Mouse (Mus musculus): ENCODE data around the gene Rbm34.
"Not testable (repeated sequence)": the region's sequence is repeated elsewhere in the genome, so short reads cannot be mapped to it uniquely, and the experiment has no call there.

Gene Rbm34

DNA sequence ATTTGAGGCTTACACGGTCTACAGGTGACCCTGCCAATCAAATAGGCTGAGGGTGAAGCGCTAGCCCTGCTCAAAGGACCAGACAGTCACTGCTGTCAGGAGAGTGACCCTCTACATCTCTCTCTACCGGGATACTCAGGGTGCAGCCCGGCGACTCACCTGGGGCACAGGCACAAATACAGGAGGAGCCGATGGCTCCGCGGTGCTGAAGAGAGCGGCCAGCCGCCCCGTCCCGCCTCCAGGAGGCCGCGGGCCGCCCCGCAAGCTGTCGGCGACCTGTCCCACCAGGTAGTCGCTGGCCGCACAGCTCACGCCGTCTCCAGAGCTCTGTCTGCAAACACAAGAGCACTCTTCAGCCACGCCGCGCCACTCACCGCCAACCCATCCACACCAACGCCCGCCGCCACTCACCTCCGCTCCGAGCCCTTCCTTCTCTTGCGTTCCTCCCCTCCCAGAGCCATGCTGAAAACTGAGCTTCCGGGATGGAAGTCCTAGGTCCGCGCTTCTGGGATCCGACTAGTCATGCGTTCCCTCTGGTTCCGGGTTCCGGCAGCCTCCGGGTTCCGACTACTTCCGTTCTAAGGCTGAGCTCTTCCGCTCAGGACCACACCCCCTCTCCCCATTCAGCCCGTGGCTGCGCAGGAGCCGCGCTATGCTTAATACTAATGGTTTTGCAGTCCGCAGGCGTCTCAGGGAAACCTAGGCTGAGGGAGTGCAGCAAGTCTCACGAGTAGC lies at the start of gene Rbm34:
TSS of gene Rbm34 (minus strand) at position 493 of the 735 bp plus-strand sequence.
- peak; percentile 90 to 94 for DNase-seq

DNA sequence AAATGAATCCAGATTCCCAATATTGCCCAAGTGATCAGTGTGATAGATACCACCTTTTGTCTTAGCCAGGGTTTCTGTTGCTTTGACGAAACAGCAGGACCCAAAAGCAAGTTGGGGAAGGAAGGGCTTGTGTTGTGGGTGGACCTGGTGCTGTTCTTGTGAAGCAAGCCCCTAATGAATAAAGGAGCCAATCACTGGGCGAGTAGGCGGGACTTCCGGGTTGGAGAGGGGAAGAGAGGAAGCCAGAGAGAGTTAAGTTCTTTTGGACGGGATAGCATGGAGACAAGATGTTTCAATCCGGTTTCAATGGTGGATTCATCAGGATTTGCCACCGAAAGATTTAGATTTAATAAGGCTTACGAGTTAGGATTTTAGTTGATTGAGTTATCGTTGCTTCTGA lies 40.8 kb upstream of the Rbm34 start:
- no peak for DNase-seq

DNA sequence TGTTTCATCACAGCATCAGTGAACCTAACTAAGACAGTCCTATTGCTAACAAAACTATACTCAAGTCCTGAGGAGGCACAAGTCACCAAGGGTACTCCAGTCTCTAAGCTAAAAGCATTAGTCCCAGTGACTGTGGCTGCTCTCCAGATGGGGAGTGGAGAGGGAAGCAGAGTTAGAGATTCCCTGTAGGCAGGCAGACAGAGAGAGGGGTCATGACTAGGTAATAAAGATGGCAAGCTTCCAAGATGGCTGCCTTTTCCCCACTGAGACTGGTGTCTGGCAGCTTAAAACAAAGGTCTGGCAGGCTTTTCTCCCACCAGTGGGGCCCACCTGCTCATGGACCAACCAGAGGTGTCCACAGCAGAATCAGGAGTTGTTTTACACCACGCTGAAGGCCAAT lies 23.6 kb upstream of the Rbm34 start:
- DNase-seq = no peak

DNA sequence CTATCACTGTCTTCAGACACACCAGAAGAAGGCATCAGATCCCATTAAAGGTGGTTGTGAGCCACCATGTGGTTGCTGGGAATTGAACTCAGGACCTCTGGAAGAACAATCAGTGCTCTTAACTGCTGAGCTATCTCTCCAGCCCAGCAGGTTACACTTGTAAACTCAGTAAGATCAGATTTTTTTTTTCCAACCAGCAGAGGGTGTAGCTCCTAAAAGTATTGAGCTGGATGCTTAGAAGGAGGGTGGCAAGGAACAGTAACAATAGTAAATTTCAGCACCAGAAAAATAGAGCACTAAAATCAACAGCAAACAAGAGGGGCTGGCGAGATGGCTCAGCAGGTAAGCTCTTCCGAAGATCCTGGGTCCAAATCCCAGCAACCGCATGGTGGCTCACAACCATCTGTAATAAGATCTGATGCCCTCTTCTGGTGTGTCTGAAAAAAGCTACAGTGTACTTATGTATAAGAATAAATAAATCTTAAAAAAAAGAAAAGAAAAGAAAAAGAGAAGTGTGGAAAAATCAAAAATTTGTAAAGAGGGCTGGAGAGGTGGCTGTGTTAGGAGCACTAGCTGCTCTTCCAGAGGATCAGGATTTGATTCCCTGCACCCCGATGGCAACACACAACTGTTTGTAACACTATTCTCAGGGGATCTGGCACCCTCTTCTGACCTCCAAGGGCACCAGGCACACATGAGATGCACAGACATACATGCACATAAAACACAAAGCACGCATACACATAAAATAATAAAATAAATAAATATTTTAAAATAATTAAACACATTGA lies 18.7 kb upstream of the Rbm34 start:
- DNase-seq = no peak

DNA sequence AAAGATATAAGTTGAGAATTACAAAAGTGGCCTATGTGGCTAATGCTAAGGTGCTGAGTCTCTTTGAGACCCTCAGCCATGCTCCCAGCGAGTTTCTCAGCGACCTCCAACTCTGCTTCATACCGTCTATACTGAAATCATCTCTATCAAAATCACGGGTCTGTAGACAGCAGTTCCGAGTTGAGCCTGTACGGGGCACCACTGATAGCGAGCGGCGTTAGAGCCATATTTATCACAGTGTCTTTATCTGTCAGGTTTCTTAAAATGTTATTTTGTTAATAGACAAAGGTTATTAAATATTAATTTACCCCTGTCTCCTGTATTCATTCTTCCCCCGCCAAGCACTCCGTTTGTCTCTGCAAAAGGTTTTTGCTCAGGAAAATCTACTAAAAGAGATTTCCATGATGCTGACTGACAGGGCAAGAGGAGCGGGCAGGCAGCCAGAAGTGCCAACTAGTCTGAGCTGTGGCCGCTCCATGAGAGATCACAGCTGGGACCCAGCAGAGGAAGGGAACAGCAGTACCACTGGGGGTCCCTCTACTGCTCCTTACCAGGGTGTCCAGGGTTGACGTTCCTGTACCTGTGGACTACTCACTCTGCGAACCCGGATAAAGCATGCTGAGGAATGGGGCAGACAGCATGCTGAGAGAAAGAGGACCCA lies 17.6 kb upstream of the Rbm34 start:
- no peak for DNase-seq

DNA sequence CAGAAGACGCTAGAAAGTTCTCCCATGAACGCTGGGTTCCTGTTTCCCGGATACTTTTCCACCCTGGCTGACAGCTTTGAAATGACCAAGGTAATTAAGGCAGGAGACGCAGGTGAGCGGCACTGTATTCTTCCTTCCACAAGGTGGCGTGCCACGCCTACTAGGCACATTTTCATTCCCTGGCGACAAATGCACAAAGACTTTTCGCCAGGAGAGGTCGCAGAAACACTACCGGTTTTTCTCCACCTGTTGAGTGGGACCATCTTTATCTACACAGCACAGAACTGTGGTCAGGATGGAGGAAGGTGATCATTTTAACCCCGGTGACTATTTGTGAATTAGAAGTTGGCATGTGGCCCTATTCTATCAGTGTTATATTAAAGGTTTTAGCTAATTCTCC lies 15.6 kb upstream of the Rbm34 start:
- peak; percentile 80 to 91 for DNase-seq

DNA sequence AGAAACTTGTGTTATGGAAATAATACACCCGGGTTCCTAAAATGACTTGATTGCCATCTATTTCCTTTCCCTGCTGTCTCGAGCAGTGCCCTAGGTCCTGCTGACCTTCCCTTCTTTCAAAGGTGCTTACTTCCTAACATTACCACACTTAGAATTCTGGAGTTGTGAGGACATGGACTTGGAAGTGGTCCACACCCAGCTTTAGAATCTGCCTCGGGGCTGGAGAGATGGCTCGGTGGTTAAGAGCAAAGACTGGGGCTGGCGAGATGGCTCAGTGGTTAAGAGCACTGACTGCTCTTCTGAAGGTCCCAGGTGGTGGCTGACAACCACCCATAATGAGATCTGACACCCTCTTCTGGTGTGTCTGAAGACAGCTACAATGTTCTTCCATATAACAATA lies 9.2 kb upstream of the Rbm34 start:
- no peak for DNase-seq

DNA sequence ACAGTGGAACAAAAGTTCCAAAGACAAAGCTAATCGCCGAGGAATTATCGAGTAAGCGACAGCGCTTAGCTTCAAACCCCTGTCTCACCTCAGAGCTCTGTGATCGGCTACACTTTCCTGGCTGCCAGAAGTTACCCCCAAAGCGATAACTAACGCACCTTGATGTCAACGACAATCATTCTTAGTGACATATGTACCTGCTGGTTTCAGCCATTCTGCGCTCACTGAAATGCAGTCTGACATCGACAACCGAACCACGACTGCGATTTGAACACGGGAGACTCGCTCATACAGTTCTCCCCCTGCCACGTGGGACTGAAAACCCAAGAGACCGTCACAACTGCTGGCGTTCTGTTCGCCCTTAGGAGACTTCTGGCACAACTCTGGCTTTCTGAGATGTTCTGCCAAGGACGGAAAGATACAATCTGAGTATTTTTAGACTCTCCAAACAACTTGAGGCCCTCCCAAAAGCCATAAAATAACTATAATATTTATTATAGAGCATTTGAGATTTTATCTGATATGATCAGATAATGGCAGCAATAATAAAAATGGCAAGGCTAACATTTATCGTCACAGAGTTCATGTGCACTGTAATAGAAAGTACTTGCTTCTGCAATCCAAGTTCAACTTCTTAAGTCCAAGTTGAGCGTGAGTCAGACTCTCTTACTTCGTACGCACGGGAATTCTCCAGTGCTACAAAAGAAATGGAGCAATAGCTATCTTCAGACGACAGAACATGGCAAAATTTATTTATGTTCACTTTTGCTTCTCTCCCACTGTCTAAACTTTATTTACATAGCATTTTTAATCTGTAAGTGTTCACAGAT lies 8.4 kb upstream of the Rbm34 start:
- DNase-seq = no peak

DNA sequence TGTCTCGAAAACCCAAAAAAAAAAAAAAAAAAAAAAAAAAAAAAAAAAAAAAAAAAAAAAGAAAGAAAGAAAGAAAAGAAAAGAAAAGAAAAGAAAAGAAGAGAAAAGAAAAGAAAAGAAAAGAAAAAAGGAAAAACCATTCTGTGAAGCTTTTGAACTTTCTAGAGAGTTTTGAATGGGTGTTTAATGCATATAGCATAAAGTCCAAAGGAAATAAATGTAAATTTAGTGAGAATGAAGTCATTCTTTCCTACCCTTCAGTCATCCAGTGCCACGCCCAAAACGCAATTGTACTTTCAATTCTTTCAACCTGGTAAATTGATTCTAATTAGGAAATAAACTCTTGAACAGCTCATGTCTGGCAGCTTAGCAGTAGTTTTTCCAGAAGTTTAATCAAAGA lies 7.7 kb upstream of the Rbm34 start:
- DNase-seq = not testable (repeated sequence)

DNA sequence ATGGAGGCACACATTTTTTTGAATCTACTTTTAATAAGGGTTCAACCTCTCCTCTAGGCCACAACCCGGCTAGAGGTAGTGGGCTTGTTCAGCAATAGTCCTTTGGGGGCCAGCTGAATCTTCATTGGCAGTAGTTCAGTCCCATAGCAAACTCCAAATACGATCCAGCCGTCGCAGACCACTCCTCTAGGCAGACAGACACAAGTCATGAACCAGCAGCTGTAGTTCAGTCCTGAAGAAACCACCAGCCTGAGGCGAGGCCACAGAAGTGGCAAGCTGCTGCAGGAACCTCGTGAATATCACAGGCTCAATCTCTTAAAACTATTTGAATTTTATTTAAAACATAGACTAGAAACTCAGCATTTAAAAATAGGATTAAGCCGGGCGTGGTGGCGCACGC lies 7.2 kb upstream of the Rbm34 start:
- DNase-seq = no peak

DNA sequence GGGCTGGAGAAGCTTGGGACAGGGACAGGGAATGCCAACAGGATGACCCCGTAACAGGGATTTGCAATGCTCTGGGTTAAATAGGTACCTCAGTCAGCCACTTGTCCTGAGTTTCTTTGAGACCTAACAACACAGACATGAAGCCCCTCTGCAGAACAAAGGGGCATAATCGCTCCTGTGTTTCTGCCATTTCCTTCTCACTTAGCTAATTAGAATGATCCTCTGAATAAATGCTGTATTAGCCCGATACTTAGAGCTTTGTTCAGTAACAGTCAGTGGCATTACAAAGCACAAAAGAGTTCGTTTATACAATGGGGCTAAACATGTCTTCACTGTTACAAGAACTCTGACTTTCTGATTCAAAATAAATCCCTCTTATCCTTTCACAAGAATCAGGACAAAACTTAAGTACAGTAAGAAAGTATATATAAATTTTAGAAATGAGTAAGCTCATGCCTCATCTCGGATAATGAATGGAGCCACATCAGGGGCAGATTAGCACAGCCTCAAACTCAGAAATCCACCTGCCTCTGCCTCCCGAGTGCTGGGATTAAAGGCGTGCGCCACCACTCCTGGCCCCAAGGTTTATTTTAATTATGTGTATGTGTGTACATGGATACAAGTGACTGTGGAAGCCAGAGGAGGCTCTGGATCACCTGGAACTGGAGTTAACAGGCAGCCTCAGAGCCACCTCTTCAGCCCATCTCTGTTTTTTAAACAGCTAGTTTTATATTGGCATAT lies 5.9 kb upstream of the Rbm34 start:
- no peak for DNase-seq

DNA sequence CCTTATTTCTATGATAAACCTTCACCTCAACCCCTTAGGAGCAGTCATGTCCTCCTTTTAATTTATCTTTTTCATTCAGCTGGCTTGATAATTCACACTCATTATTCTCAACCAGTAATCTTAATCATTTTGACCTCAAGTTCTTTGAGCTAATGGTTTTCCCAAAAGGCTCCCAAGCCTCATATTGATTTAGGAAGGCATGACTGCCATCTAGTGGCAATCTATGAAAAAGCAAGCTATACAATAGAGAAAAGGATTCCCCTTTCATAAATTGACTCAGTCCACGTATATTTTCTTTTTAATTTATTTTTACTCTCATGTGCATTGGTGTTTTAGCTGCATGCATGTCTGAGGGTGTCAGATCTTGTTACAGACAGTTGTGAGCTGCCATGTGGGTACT lies 4.8 kb upstream of the Rbm34 start:
- peak; percentile 25 for DNase-seq

DNA sequence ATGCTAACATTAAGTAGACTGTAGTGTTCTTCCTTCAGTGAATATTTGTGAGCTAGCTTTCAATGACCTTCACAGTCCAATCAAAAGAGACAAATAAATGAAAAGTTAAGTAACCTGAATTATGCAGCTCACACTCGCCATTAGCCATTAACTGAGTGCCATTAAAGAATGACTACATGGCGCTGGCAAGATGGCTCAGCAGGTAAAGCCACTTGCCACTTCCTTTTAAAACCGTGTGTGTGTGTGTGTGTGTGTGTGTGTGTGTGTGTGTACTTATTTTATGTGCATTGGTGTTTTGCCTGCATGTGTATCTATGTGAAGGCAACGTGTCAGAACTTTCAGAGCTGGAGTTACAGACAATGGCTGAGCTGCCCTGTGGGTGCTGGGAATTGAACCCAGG lies 3.6 kb upstream of the Rbm34 start:
- DNase-seq = no peak

DNA sequence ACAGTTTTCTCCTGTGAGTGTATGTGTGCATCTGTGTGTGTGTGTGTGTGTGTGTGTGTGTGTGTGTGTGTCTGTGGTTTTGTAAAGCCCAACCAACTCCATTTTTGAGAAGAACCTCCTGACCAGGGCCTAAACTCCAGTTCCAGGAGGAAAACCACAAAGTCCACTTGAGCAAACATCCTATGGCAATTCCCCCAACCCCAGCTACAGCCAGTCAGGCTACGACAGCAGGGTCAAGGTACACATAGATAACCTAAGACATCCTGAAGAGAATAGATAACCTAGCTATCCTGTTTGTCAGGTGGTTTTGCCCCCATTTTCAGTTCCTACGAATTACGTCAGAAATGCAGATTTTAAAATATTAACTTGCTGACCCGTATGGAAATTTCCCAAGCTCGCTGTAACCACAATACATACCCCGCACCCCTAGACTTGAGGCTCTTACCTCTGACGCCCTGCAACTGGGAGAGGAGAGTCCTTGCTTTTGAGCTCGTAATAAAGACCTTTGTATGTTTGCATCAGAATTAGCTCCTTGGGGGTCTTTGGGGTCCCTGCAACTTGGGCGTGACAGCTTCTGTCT lies 2.9 kb upstream of the Rbm34 start:
- no peak for DNase-seq

DNA sequence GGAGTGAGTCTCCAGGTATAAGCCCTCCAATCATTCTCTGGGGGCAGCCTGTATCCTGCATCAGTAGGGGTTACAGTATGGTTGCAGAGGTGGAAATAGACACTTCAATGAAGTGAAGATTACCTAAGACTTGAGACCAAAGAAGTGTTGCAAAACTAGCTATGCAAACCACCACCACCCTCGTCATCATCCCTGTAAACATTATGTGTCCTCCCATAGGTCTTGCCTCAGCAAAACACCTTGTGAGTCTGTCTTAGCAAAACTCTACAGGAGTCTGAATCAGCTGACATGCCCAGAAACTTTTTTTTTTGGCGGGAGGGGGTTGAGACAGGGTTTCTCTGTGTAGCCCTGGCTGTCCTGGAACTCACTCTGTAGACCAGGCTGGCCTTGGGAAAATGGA lies 1.8 kb upstream of the Rbm34 start:
- no peak for DNase-seq

DNA sequence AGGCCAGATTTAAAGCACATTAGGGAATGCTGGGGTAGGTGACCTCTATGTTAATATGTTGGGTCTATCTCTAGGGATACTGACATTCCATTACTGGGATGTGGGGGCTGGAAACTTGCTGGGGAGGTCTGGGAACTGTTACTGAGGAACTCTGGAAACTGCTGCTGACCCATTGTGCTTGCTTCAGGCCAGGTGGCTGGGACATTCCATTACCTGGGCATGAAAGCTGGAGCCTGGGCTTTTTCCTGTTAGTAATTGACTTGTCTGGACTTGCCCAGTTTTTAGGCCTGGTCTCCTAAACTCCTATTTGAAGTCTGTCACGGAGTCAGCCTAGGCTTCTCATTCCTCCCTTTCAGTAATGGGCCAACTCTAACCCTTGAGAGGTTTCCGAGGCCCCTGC lies 1.2 kb upstream of the Rbm34 start:
- no peak for DNase-seq

DNA sequence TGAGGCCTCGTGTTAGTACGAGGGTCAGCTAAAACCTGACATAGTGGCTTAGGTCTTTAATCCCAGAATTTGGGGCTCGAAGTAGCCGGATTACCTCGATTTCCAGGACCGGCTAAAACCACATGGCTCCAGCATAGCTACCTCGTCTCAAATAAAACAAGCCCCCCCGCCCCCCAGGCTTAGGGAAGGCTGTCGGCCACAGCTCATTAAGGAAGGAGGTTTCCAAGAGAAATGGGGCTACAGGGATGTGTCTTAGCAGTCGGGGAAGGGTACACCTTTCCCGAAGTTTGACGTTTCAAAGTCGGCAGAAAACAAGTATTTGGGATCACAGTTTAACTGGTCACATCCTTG lies 418 bp upstream of the Rbm34 start:
- no peak for DNase-seq

DNA sequence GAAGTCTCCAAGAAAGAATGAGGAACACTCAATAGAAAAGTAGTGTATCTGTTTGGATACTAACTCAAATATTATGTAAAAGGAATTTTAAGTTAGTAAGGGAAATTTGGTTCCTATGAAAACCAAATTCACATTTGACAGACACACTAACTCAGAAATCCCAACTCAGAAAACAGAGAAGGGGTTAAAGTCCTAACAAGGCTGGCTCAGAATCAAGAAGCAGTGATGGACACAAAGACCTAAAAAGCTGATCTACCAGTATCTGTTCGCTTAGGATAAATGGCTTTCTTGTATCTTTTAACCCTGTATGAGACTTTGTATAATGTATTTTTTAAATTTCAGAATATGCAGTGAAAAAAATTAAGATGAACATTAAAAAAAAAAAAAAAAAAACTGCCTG lies 1.3 kb downstream of the Rbm34 start:
- DNase-seq = no peak

DNA sequence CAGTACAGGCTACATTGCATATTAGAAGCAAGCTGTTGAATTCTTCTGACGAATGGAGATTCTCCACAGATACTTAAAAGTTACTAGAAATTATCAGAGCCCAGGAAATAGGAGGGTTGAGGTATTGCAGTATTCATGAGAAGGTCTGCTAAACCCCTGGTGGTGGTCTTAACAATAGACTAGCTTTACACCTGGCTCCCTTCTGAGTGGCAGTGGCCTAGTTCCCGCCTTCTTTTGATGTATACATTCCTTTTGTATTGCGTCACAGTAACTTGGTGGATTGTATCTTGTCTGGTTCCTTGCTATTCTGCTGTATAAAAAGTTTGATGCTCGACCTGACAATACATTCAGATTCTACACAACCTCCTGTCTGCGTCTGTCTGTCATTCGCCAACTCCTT lies 2.8 kb downstream of the Rbm34 start:
- DNase-seq = no peak

DNA sequence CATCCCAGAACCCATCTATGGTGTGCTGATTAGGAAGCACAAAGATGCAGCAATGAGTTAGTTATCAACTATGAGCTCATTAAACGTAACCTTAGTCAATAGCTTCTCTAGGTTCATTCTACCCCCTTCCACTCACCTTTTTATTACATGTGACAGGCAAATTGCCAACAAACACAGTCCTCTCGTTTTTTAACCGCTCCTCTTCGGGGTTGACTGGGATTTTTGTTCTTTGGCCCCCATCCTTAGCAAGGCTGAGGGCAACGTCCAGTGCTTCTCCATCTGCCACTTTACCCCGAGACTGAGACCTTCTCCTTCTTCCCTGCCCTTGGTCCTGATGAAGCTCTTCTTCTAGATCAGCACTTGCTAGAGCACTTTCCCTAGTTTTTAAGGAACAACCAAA lies 5.6 kb downstream of the Rbm34 start:
- DNase-seq = no peak

DNA sequence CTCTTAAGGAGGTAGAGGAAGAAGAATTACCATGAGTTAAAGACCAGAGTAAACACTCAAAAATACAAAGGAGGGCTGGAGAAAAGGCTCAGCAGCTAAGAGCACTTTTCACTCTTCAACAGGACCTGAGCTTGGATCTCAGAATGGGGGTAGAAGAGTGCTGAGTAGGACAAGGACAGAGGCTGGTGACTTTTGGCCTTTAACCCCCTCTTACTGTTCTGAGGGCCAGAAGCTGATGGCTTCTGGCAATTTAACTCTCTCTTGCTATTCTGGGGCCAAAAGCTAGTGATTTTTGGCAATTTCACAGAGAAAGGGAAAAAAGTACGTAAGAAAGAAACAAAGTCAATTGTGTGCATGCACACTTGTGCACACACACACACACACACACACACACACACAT lies 8.0 kb downstream of the Rbm34 start:
- DNase-seq = no peak

DNA sequence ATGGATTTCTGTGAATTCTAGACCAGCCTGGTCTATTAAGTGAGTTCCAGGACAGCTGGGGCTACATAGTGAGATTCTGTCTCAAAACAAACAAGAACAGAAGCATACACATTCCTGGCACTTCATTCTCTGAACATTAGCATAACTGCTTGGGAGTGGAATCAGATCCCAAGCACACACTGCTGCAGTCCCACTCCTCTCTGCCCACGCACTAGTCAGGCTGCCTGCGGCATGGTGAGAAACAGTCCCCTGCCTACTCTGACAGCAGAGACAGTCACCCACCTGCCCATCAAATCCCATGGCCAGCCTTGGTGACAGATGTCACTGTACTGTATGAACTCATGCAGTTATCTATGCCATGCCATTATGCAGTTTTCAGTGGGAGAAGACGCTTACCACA lies 9.4 kb downstream of the Rbm34 start:
- DNase-seq = no peak
